Mouse (Mus musculus) G1E (cell line): Measurements from ENCODE around the gene Bahcc1. TPM values are rescaled to one million over a fixed set of nuclear protein-coding genes. Genes with fewer than 3 reads are reported as not detected.

Experiments used
- ATAC-seq: 2 replicates; pipeline ENCODE4 v1.8.0; 2016; ENCODE audit warnings: mild to moderate bottlenecking; ENCODE audit not compliant: insufficient number of reproducible peaks, poor library complexity, low FRiP score, severe bottlenecking; ENCODE audit errors: extremely low read depth
- DNase-seq: peaks from one replicate; pipeline ENCODE4 v3.0.0; 2012; ENCODE audit warnings: low spot score
- H3K27me3 ChIP-seq: 2 replicates; pipeline ENCODE4 v1.6.1; 2012; ENCODE audit warnings: mild to moderate bottlenecking, low read length, inconsistent platforms; ENCODE audit not compliant: insufficient read depth
- H3K36me3 ChIP-seq: replicated peaks from 2 replicates; pipeline ENCODE3; 2012; ENCODE audit warnings: mild to moderate bottlenecking, inconsistent platforms
- H3K4me1 ChIP-seq: 2 replicates; pipeline ENCODE4 v1.6.1; 2012; ENCODE audit warnings: low read depth, low read length, inconsistent platforms, mixed read lengths; ENCODE audit not compliant: insufficient read depth
- H3K4me3 ChIP-seq: 2 replicates; pipeline ENCODE4 v1.5.1; 2012; ENCODE audit warnings: low read depth, mild to moderate bottlenecking, inconsistent platforms, low read length, moderate library complexity, mixed read lengths
- H3K9me3 ChIP-seq: replicated peaks from 2 replicates; pipeline ENCODE4 v1.6.1; 2012; ENCODE audit warnings: inconsistent platforms
- CTCF ChIP-seq: IDR thresholded peaks from 2 replicates; pipeline ENCODE4 v1.5.1; 2012; ENCODE audit warnings: low read depth, low read length, inconsistent platforms, mixed read lengths
- GATA1 ChIP-seq: IDR thresholded peaks from 2 replicates; pipeline ENCODE4 v1.6.1; 2012; ENCODE audit warnings: borderline replicate concordance, low read length, inconsistent platforms, mixed read lengths
- GATA2 ChIP-seq: IDR thresholded peaks from 2 replicates; pipeline ENCODE4 v1.6.1; 2012; ENCODE audit warnings: low read depth, low read length, inconsistent platforms, borderline replicate concordance
- POLR2AphosphoS5 ChIP-seq: IDR thresholded peaks from 2 replicates; pipeline ENCODE4 v1.6.1; 2012; ENCODE audit warnings: low read depth, low read length, inconsistent platforms; ENCODE audit not compliant: insufficient replicate concordance
- TAL1 ChIP-seq: conservative IDR thresholded peaks from 2 replicates; pipeline ENCODE4 v1.6.1; 2012; ENCODE audit warnings: low read depth, low read length, inconsistent platforms, mixed read lengths
- polyA plus RNA-seq: library from polyadenylated mRNA; stranded (reverse); fragments of >175 nt; gene quantifications from 2 replicates; pipeline ENCODE4 v1.2.3, GENCODE M21; 2012
- total RNA-seq, 2 experiments: library from RNA; stranded (forward) in 1 of 2; stranded (reverse) in 1 of 2; fragments of 200-1000 nt in 1 of 2; fragments of >200 nt in 1 of 2; fragmentation: Nextera tagmentation in 1 of 2; gene quantifications; 2 replicates each; pipeline ENCODE4 v1.2.3; 2014 to 2017

Bahcc1 gene
- total and polyA plus RNA-seq, 3 experiments: 0.05 to 0.50 TPM; not detected in 1

DNA sequence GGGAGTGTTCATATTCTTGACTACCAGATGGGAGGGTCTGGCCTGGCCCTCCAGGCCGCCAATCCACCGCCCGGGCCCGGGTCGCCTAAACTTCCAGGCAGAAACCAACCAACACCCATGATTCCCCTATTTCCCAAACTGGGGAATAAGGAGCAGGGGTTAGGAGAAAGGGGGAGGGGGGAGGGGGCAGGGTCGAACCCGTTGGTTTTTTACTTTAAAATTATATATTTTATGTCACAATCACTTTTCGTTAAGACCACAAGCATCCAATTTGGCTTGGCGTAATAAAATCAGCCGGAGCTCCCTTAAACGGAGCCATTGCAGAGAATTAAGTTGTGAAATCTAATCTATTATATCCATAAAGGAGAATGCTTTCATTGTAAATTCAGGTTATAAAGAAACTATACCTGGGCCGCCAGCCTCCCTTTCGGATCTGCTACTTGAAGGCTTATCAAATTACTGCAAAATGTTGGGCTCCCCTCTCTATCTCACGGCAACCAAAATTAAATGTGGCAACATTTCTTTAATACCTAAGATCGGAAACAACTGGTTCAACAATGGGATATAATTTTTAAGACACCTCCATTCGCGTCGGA is 46.5 kb upstream of the Bahcc1 start:
- no peak for ATAC-seq
- no peak for DNase-seq
- H3K9me3 ChIP-seq: peaks cover 25% of the 10 kb centered on the region
- TF ChIP-seq GATA2: no peak
- no peak for TF ChIP-seq CTCF
- peaks cover 21% of the 10 kb centered on the region for H3K4me1 ChIP-seq
- peaks cover 75% of the 10 kb centered on the region for H3K27me3 ChIP-seq
- H3K4me3 ChIP-seq: no peak overlapping the region
- no peaks in the 10 kb centered on the region for H3K36me3 ChIP-seq

DNA sequence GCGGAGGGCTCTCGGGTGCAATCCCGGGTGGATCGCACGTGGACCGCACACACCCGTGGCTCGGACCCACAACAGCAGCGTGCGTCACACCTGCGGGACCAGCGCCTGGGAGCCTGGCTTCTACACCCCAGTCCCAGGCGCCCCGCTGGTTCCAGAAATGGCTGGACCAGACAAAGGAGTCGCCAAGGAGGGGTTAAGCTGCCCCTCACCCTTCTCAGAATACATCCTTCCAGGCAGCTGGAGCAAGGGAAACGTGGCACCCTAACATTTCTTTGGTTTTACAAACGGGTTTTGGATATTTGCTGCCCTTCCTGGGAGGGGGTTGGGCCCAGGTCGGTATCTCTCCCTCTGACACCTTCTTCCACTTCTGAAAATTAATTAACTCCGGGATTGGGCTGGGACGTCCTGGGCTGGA is 45.9 kb upstream of the Bahcc1 start:
- DNase-seq (no peak), ATAC-seq (no peak)
- peaks cover 21% of the 10 kb centered on the region for H3K4me1 ChIP-seq
- H3K4me3 ChIP-seq: no peak overlapping the region
- no peaks in the 10 kb centered on the region for H3K36me3 ChIP-seq
- peaks cover 25% of the 10 kb centered on the region for H3K9me3 ChIP-seq
- TF ChIP-seq CTCF (no peak), POLR2AphosphoS5 (no peak), GATA2 (no peak), TAL1 (no peak), GATA1 (no peak)
- H3K27me3 ChIP-seq: peaks cover 76% of the 10 kb centered on the region

- TF ChIP-seq CTCF (no peak), POLR2AphosphoS5 (no peak), GATA1 (no peak), TAL1 (no peak), GATA2 (no peak)
- ATAC-seq (no peak), DNase-seq (no peak)
- no peaks in the 10 kb centered on the region for H3K36me3 ChIP-seq
- peaks cover 76% of the 10 kb centered on the region for H3K27me3 ChIP-seq
- H3K9me3 ChIP-seq: peaks cover 25% of the 10 kb centered on the region
- no peak overlapping the region for H3K4me3 ChIP-seq
- peaks cover 21% of the 10 kb centered on the region for H3K4me1 ChIP-seq
These were observed 45.3 kb upstream of the Bahcc1 start for GRCm38 (mm10) chr11:120187236-120188101.

- Histone ChIP-seq H3K4me1 (peaks cover 21% of the 10 kb centered on the region), H3K4me3 (no peak overlapping the region), H3K27me3 (peaks cover 75% of the 10 kb centered on the region), H3K36me3 (no peaks in the 10 kb centered on the region), H3K9me3 (peaks cover 25% of the 10 kb centered on the region)
- DNase-seq: no peak
- ATAC-seq: no peak
- no peak for TF ChIP-seq CTCF
- no peak for TF ChIP-seq POLR2AphosphoS5
- no peak for TF ChIP-seq GATA1
- TF ChIP-seq TAL1: no peak
- TF ChIP-seq GATA2: no peak
These were observed 44.7 kb upstream of the Bahcc1 start for GRCm38 (mm10) chr11:120188102-120188480.

- Histone ChIP-seq H3K36me3 (no peaks in the 10 kb centered on the region), H3K4me3 (peak overlapping the region; percentile 72), H3K9me3 (peaks cover 25% of the 10 kb centered on the region), H3K4me1 (peaks cover 21% of the 10 kb centered on the region), H3K27me3 (peaks cover 78% of the 10 kb centered on the region)
- ATAC-seq: no peak
- no peak for DNase-seq
- no peak for TF ChIP-seq GATA1
- no peak for TF ChIP-seq GATA2
- TF ChIP-seq TAL1: no peak
- no peak for TF ChIP-seq POLR2AphosphoS5
- TF ChIP-seq CTCF: no peak
These were observed 44.0 kb upstream of the Bahcc1 start for GRCm38 (mm10) chr11:120188481-120189441.
